Mouse (Mus musculus) testis, adult 2 months (tissue): ENCODE results near the gene 2900092C05Rik. TPM values are rescaled to one million over a fixed set of nuclear protein-coding genes. Genes with fewer than 3 reads are reported as not detected.

ENCODE experiments used
- H3K27ac ChIP-seq: fragments of 200-500 bp; 2 replicates; pipeline ENCODE4 v1.5.1; 2012; ENCODE audit warnings: low read depth, low read length; ENCODE audit not compliant: control insufficient read depth, insufficient read depth
- H3K27me3 ChIP-seq: fragments of 200-500 bp; 2 replicates; pipeline ENCODE4 v1.6.1; 2012; ENCODE audit warnings: mild to moderate bottlenecking, low read length, moderate library complexity; ENCODE audit not compliant: control insufficient read depth, insufficient read depth
- H3K36me3 ChIP-seq: fragments of 200-500 bp; 2 replicates; pipeline ENCODE4 v1.6.1; 2012; ENCODE audit warnings: mild to moderate bottlenecking, low read length; ENCODE audit not compliant: control insufficient read depth, insufficient read depth
- H3K4me1 ChIP-seq: fragments of 200-500 bp; 2 replicates; pipeline ENCODE4 v1.6.1; 2012; ENCODE audit warnings: low read length; ENCODE audit not compliant: control insufficient read depth, insufficient read depth
- H3K4me3 ChIP-seq: fragments of 200-500 bp; 2 replicates; pipeline ENCODE4 v1.5.1; 2012; ENCODE audit warnings: low read depth, mild to moderate bottlenecking, low read length, moderate library complexity, mixed read lengths; ENCODE audit not compliant: control insufficient read depth
- CTCF ChIP-seq: fragments of 200-500 bp; IDR thresholded peaks from 2 replicates; pipeline ENCODE4 v1.5.1; 2012; ENCODE audit warnings: low read depth, mild to moderate bottlenecking, inconsistent platforms, low read length, moderate library complexity; ENCODE audit not compliant: control insufficient read depth, insufficient read depth, insufficient replicate concordance
- POLR2A ChIP-seq: fragments of 200-500 bp; IDR thresholded peaks from 2 replicates; pipeline ENCODE4 v1.6.1; 2012; ENCODE audit warnings: low read depth, mild to moderate bottlenecking, inconsistent platforms, low read length, moderate library complexity; ENCODE audit not compliant: control insufficient read depth
- polyA plus RNA-seq: library from polyadenylated mRNA; depleted of rRNA; stranded (reverse); fragments of >200 nt; gene quantifications from 2 replicates; pipeline ENCODE4 v1.2.3, GENCODE M21; 2012; rRNA removed

Gene 2900092C05Rik
- polyA plus RNA-seq, 1 experiment = 16.4 TPM

- Histone ChIP-seq H3K4me3 (no peak overlapping the region), H3K36me3 (no peaks in the 10 kb centered on the region), H3K27me3 (no peaks in the 10 kb centered on the region), H3K4me1 (no peaks in the 10 kb centered on the region), H3K27ac (no peak overlapping the region)
- TF ChIP-seq CTCF (no peak), POLR2A (no peak)
These were observed 1.4 kb upstream of the 2900092C05Rik start for GRCm38 (mm10) chr7:12510913-12511312.

Other genes with a start within 250 kb of the 2900092C05Rik start
- not detected in 2 replicates for gene Vmn1r81, start 244.2 kb upstream of the 2900092C05Rik start, polyA plus RNA-seq
- gene Vmn1r82, start 212.1 kb upstream of the 2900092C05Rik start, polyA plus RNA-seq = not detected in 2 replicates
- not detected in 2 replicates for gene Vmn1r83, start 183.0 kb upstream of the 2900092C05Rik start, polyA plus RNA-seq
- gene Vmn1r84, start 143.2 kb upstream of the 2900092C05Rik start, polyA plus RNA-seq = not detected in 2 replicates
- 0.33 and 0.35 TPM in 2 replicates for gene Zfp551, start 89.8 kb upstream of the 2900092C05Rik start, polyA plus RNA-seq
- gene Zfp606, start 34.2 kb upstream of the 2900092C05Rik start, polyA plus RNA-seq = 0.94 and 1.4 TPM in 2 replicates
- 0.01 TPM in 2 replicates for gene Vmn2r53, start 96.3 kb downstream of the 2900092C05Rik start, polyA plus RNA-seq
- gene Vmn2r54, start 127.8 kb downstream of the 2900092C05Rik start, polyA plus RNA-seq = 0.02 TPM in 1 of 2 replicates, not detected in the other
- gene Vmn2r55, start 172.5 kb downstream of the 2900092C05Rik start, polyA plus RNA-seq = 0.04 TPM in 1 of 2 replicates, not detected in the other
- not detected in 2 replicates for gene Vmn2r56, start 222.5 kb downstream of the 2900092C05Rik start, polyA plus RNA-seq